Mouse (Mus musculus) kidney, postnatal 14 days (tissue): ENCODE results near the gene Cdh26.

ENCODE experiments used
- DNase-seq: peaks from one replicate; pipeline ENCODE4 v3.0.0; 2022; ENCODE audit warnings: mixed read lengths

Gene Cdh26

DNA sequence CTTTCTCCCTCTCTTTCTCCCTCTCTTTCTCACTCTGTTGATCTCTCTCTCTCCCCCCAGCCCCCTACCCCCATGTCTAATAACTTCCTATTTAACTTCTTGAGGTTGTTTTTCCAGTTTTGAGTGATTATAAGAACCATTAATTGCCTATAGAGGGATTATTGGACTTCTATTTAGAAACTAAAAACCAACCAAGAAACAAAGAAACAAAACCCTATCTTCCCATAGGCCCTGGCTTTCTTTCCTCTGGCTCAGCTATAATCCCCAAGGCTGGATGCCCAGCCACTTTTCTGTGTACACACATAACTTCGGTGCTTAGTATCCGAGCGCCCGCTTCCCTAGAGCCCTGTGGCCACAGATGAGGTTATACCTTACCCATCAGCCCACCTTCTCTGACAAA, at the start of gene Cdh26:
Cdh26 (plus strand) TSS at position 301 of the 400 bp plus-strand sequence.
- no peak for DNase-seq

DNA sequence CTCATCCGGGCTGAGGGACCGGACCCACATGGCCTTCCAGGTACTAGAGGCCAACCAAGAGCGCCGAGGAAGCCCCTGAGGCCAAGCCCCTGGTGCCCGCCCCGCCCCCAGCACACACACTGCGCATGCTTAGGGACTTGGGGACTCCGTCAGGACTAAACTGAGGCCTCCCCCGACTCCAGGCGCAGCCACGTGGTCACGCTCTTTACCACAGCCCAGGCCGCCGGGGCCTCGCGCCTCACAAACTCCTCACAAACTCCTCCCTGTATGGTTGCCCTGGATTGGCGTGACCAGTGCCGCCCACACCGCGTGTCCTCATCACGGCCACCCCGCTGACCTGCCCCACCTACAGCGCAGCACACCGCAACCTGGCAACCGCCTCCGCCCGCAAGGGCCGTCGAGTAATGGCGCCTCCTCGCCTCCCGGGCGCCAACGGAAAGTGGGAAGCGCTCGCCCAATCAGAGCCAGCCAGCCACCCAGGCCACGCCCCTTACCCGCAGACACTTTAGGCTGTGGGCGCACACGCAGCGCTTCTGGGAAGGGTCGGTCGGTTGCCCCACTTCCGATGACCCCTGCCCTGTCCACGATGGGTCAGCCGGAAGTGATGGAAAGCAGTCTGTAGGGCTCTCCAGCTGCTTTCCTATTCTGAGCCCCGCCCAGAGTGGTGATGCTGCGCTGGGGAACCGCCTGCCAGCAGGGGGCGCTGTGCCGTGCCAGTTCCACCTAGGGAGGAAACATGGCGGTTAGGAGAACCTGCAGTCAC, 23.1 kb upstream of the Cdh26 start, which contains the start of gene Sycp2:
Sycp2 (minus strand) TSS at position 633 of the 763 bp plus-strand sequence.
- no peak for DNase-seq

GRCm38 (mm10) chr2:178409024-178409423, 21.3 kb upstream of the Cdh26 start:
- DNase-seq = no peak

- DNase-seq = no peak
These were observed 20.0 kb upstream of the Cdh26 start for GRCm38 (mm10) chr2:178410286-178410685.

DNA sequence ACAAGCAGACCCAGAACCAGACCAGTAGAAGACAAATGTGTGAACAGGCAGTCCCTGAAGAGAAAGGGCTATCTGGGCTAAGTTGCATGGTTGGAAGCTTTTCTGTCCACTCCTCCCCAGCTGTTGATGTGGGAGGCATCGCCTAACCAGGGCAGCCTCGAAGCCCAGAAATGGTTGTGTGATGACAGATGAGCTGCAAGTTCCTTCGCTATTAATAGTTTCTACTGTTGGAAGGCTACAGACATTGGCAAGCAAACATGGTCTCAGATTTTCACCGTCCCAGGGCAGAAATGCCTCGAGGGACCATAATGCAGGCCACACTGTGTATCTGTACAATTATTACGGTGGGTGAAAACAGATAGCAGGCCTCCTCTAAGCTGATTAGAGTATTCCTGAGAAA, 17.7 kb upstream of the Cdh26 start:
- DNase-seq = no peak

DNA sequence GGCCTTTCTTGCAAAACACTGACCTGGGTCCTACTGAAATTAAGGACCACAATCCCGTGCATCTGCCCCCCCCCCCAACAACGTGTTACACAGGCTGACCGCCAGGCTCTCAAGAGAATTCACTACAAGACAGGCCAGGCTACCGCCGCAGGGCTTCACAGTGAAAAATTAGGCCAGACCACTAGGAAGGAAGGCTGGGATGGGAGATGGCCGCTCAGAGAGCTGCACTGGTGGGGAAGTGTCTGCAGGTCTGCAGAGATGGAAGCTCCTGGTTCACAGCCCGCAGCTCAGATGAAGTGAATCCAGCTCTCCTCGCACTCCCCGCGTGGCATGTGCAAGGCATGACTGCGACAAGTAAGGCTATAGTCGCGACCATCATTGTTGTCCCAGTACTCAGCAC, 17.2 kb upstream of the Cdh26 start:
- no peak for DNase-seq

DNA sequence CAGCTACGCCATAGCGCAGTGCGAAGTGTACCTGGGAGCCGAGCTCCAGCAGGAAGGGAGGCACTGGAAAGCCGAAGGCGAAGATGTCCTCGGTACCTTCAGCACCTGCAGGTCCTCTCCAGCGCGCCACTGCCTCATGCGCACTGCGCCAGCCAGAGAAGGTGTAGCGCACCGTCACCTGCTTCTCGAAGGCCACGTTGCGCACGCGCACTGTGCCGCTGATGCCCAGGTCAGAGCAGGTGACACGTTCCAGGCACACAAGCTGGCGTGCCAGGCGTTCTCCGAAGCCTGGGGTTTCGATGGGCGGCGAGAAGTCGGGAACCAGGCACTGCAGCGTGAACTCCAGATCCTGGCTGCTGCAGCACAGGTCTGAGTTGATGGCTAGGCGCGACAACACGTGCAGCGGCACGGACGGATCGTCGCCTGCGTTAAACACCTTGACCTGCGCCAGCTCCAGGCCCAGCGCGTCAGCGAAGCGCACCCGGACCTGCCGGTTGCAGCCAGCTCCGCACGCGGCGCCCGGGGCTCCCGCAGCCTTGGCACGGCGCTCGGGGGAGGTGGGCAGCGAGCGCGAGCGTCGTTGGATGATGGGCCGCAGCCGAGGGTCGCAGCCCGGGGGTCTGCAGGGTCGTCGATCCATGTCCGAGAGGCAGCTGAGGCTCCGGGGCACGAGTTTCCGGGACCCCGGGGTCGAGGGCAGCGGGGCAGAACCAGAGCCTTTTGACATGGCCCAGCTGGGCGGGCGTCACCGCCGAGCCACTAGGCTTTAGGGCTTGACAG, 16.7 kb upstream of the Cdh26 start:
- DNase-seq = no peak

DNA sequence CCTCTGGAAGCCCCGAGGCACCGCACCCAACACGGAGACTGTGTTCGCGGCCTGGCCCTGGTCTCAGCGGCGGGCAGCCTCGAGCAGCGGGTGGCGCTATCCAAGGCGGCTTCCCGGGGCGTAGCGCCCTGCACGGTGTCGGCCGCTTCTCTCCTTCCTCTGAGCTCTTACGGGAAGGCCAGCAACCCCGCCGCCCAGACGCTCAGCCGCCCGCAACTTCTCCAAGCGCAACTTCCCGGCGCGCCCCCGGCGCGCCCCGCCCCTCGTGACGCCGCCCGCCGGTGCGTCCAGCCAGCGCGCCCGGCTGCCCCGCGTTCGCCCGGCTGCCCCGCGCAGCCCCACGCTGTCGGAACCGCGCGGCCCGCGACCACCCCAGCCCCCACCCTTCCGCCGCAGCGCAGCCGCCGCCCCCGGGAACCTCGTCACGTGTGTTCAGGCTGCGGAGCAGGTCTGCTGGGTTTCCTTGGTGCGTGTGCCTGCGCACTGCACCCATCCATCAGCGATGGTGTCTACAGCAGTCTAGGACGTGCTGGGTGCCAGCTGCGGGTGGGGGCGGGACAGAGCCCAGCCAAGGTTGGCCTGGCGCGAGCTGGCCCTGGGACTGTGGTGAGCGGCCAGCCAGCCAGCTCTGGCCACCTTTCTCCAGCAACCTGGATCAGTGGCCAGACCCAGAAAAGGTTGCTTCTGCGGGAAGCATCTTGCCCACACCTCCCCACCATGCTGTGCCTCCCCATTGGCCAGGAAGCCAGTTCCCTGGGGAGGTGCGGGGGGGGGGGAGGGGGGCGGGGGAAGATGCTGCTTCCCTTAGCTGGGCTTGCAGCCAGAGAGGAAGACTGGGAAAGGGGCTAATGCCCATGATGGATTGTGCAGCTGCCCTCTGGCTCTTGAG, 15.8 kb upstream of the Cdh26 start, which contains the start of the genes Ppp1r3d and Fam217b:
Ppp1r3d (minus strand) TSS at position 212 of the 889 bp plus-strand sequence.
Fam217b (plus strand) TSS at position 264 of the 889 bp plus-strand sequence.
- peak; percentile 71 for DNase-seq

- no peak for DNase-seq
These were observed 15.2 kb upstream of the Cdh26 start for GRCm38 (mm10) chr2:178415150-178415448.

DNA sequence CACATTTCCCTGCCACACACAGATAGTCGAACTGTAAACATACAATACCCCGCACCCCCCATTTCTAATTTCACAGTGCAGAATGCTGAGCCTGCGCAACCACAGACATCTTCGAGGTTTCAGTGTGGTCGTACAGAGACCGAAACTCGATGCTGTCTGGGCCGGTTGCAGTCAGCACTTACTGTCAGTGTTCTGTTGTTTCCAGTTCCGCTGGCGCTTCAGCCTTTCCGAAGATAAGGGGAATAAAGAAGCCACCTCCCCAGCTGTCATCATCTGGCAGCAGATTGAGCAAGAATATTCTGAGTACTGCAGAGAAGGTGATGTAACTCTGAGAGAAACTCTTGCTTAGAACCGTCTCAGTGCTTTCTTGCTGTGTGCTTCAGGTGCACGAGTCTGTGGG, 13.9 kb upstream of the Cdh26 start:
- no peak for DNase-seq

DNA sequence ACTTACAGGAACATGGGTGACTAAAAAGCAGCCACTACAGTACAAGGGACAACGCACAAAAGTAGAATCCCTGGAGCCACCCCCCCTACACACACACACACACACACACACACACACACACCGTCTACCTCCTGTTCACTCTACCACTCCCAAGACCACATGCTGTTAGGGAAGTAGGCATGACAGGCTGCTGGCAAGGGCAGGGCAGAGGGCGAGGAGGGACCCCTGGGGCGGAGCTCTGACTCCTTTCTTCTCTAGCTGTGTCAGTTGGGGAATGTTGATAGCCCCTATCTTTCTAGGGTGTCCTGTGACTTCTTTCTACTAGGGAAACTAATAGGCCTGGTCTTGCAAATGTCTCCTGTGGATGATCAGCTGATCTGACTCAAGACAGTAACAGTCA, 13.4 kb upstream of the Cdh26 start:
- DNase-seq = no peak

GRCm38 (mm10) chr2:178420576-178420975, 9.8 kb upstream of the Cdh26 start:
- no peak for DNase-seq

- DNase-seq = no peak
These were observed 8.7 kb upstream of the Cdh26 start for GRCm38 (mm10) chr2:178421603-178422002.

DNA sequence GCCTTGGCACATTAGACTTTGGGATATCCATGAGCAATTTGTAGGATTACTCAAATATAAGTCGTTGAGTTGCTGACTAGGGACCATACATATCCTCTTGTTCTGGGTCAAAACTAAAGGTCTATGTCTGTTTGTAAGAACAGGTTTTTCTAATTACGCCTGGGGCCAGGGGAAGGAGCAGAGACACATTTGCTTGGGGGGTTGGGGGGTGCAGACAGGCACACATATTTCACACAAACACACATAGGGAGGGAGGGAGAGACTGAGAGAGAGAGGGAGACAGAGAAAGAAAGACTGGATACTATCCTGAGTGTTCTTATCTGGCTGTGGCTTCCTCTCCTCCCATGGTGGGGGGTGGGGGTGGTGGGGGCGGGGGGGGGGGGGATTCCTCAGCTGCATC, 8.1 kb upstream of the Cdh26 start:
- no peak for DNase-seq

DNA sequence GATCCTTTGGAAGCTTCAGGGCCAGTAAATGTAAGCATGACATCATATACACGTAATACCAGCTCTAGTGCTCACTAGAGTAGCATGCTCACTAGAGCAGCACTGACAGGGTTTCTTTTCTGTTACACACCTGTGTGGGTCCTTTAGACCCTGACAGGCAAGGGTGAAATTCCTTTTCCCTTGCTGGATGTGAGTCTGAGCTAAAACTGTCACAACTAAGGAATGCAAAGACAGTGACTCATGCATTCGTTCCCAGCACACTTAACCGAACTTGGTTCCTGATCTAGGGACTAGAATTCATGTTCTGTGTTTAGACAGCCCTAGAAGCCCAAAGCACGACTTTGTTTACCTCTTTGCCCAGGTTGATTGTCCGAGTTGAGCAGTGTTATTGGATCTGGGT, 7.1 kb upstream of the Cdh26 start:
- no peak for DNase-seq

DNA sequence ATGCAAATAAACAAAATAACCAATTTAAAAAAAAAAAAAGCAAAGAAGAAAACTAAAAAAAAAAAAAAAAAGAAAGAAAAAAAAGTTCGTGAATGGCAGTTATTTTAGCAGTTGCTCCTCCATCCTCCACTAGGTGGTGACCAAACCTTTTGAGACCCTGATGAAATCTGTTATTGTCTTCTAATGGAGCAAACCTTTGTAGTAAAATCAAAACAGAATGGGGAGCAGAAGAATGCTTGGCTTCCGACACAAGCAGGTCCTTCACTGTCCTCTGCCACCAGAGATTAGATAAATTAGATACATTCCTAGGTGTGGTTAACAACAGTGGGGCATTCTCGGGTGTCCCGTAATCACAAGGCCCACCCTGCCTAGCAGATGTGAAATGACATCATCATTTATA, 4.1 kb upstream of the Cdh26 start:
- DNase-seq = peak; percentile 39

DNA sequence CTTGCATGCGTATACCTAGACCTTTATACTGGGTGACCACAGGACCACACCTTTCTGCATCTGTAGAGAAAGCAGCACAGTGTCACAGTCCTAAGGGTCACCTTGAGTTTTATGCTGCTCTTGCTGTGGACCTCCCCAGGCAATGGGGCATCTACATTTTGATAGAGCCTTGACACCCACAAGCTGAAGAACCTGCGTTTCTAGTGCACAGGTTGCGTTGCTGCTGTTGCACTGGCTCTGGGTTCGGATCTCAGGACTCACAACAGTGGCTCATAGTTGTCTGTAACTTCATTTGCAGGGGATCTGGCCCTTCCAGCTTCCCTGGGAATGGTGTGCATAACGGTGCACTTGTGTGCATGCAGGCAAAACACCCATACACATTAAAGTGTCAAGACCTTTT, 3.1 kb upstream of the Cdh26 start:
- no peak for DNase-seq

GRCm38 (mm10) chr2:178428183-178428582, 2.1 kb upstream of the Cdh26 start:
- DNase-seq = no peak

GRCm38 (mm10) chr2:178428676-178429075, 1.7 kb upstream of the Cdh26 start:
- no peak for DNase-seq

DNA sequence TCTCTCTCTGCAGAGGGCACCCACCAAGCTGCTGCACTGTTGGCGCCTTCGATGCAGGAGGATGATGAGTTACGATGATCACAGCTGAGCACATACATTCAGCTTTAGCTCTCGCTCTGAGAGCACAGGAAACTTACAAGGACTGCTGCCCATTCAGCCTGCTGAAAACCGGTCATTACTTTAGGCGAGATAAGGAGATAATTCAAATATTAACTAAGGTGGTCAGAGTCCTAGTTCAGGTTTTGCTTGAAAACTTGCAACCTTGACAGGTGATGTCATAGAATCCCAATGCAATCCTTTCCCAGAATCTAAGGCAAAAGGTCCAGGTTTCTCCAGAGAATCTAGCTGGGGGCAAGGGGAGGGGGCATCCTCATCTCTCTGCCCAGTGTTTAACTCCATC, 905 bp upstream of the Cdh26 start:
- no peak for DNase-seq

DNA sequence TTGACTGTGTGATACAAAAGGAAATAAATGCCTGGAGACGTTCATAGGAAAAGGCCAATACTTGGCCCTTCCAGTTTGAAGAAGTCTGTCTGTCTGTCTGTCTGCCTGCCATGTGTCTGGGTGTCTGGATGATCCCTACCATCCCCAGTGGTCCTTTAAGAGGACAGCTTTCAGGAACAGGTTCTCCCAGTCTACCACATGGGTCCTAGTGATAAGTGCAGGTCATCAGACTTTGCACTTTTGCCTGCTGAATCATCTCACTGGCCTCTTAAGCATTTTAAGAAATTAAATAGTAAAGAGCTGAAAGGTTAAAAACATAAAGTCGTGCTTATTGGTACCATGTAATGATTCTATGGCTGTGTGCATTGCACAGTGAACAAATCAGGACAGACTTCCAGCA, 3.2 kb downstream of the Cdh26 start:
- DNase-seq = no peak

DNA sequence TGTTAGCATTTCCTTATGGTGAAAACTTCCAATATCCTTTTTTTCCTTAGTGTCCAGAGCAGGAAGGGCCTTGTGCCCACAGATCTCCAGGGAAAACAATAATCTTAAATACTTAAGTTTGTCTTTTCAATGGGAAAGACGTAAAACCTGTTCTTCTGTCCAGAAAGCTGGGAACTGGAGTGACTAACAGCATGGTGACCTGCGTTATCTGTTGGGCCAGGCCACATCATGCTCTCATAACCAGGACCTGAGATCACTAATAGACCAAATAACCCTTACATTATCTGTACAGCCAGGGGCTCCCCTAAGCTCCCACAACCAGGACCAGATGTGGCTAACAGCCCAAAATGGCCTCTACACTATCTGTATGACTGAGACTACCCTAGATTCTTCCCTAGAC, 3.6 kb downstream of the Cdh26 start:
- no peak for DNase-seq

- DNase-seq = no peak
These were observed 7.0 kb downstream of the Cdh26 start for GRCm38 (mm10) chr2:178437311-178437710.
